Mouse (Mus musculus): ENCODE data around the gene Rab28.

DNA sequence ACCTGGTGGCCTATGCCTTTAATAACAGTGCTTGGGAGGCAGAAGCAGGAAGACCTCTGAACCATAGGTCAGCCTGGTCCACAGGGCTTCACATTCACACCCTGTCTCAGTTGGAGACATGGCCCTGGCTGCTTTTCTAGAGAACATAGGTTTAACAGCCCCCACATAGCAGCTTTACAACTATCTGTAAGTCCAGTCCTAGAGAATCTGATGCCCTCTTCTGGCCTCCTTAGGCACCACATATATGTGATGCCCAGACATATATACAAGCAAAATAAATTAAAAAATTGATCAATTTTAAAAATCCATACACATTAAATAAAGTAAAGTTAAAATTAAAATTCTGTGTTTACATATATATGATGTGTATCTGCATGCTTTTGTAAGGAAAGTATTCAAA is 10.0 kb downstream of the Rab28 start:
- TF ChIP-seq EP300 (IDR thresholded peaks at IDR 0.05; ENCODE audit: insufficient read depth, low read depth, low read length) (no peak), POLR2A (IDR thresholded peaks at IDR 0.05; ENCODE audit: insufficient read depth, low read length) (no peak), CTCF (IDR thresholded peaks at IDR 0.05; ENCODE audit: low read depth, low read length) (no peak)

All from ES-Bruce4 (cell line).